Mouse (Mus musculus): ENCODE data around the gene Phf13.

The Phf13 gene

GRCm38 (mm10) chr4:151948497-151949471 lies 47.3 kb downstream of the Phf13 start:
- no peak for DNase-seq (ENCODE audit: low read depth, low spot score)

GRCm38 (mm10) chr4:151946211-151946610 lies 49.8 kb downstream of the Phf13 start:
- no peak for DNase-seq (ENCODE audit: low read depth, low spot score)
